Mouse (Mus musculus): ENCODE data around the gene Slc16a12. TPM values are rescaled to one million over a fixed set of nuclear protein-coding genes. Genes with fewer than 3 reads are reported as not detected.
A peak's percentile ranks its signal among the peaks of the same experiment; 100 is the strongest.

Slc16a12 gene
- 2.7 and 4.0 TPM in 2 replicates for polyA plus RNA-seq (2015; fragmentation: Nextera tagmentation; extraction: Ambion mirVana)

DNA sequence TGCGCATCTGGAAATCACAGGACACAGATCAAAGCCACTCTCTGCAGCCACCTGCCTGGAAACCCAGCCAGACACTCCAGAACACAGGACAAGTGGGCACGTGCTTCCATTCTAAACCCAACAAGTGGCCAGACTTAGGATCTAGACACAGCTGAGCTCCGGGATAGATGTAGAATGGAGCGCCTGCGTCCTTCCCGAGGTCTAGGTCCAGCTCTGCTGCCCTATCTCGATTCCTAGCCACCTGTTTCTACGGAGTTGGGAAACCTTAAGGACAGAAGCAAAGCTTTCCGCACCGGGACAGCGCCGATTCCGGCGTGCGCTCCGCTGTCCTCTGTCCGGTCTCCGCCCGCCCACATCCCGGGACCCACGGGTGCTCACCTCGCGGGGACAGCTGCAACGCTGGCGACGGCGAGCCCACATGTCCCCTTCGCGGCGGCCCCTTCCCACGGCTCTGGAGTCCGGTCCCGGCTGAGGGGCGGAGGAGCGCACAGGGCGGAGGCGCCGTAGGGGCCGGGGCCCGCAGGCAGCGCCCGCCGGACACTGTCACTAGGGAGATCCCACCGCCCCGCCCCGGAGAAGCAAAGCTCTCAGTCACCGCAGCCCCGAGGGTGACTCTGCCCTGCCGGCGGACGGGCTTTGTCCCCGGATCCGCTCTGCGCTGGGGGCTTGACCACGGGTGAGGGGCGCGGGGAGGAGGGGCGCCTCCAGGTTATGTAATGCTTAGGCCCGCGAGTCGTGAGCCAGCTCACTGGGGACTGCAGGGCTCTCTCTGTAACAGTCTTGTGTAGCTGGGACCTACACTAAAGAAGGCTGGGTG is at the start of gene Slc16a12:
Gene Slc16a12 (minus strand): TSS at position 602 of the 817 bp plus-strand sequence.
- H3K4me3 ChIP-seq (ENCODE audit: low read length), result peak within 1 kb of the TSS; percentile 71
- H3K9ac ChIP-seq (ENCODE audit: low read depth, low read length), result peak within 1 kb of the TSS; percentile 69
- H3K27me3 ChIP-seq (replicated peaks; ENCODE audit: control insufficient read depth, insufficient read depth, low read length), result no peaks in the 10 kb centered on the region
- peak; percentile 85 for ATAC-seq
- under 1% methylated on average over 53 of the region's 61 CpGs for WGBS
- H3K36me3 ChIP-seq (ENCODE audit: control insufficient read depth, insufficient read depth, low read length), result no peaks in the 10 kb centered on the region
- H3K4me2 ChIP-seq (ENCODE audit: low read length), result peak within 1 kb of the TSS; percentile 99
- no peaks in the 10 kb centered on the region for H3K9me3 ChIP-seq (ENCODE audit: control insufficient read depth, low read length)
- H3K27ac ChIP-seq (ENCODE audit: low read depth, low read length), result peak within 1 kb of the TSS; percentile 37; the same call in 1 of the 2 replicates
- no peaks in the 10 kb centered on the region for H3K4me1 ChIP-seq (ENCODE audit: control insufficient read depth, insufficient read depth, low read depth, low read length)

DNA sequence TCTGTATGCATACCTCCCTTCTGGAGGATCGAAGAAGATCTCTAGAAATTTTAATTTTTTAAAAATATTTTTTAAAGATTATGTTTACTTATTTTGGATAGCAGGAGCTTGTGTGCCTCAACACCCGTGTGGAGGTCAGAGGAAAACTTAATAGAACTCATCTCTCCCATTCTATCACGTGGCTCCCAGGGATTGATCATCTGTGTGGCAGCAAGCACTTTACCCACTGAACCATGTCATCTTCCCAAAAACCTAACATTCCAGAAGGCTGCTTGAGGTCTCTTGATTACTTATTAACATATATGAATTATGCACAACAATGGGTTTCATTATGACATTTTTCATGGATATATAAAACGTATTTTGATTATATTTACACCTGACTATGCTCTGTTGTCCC is 49.3 kb upstream of the Slc16a12 start:
- no peaks in the 10 kb centered on the region for H3K27me3 ChIP-seq (replicated peaks; ENCODE audit: control insufficient read depth, insufficient read depth, low read length)
- H3K27ac ChIP-seq (ENCODE audit: low read depth, low read length), result no peak overlapping the region
- no peaks in the 10 kb centered on the region for H3K36me3 ChIP-seq (ENCODE audit: control insufficient read depth, insufficient read depth, low read length)
- no peak overlapping the region for H3K4me2 ChIP-seq (ENCODE audit: low read length)
- H3K4me1 ChIP-seq (ENCODE audit: control insufficient read depth, insufficient read depth, low read depth, low read length), result no peaks in the 10 kb centered on the region
- no peaks in the 10 kb centered on the region for H3K9me3 ChIP-seq (ENCODE audit: control insufficient read depth, low read length)
- ATAC-seq, result no peak
- no peak overlapping the region for H3K9ac ChIP-seq (ENCODE audit: low read depth, low read length)
- H3K4me3 ChIP-seq (ENCODE audit: low read length), result no peak overlapping the region
- 78% methylated on average over 4 of the region's 4 CpGs for WGBS

- ATAC-seq, result no peak
- H3K9ac ChIP-seq (ENCODE audit: low read depth, low read length), result no peak overlapping the region
- no peaks in the 10 kb centered on the region for H3K36me3 ChIP-seq (ENCODE audit: control insufficient read depth, insufficient read depth, low read length)
- no peak overlapping the region for H3K4me2 ChIP-seq (ENCODE audit: low read length)
- no peaks in the 10 kb centered on the region for H3K27me3 ChIP-seq (replicated peaks; ENCODE audit: control insufficient read depth, insufficient read depth, low read length)
- no peak overlapping the region for H3K4me3 ChIP-seq (ENCODE audit: low read length)
- WGBS, result 93% methylated on average over 2 of the region's 2 CpGs
- no peak overlapping the region for H3K27ac ChIP-seq (ENCODE audit: low read depth, low read length)
- no peaks in the 10 kb centered on the region for H3K4me1 ChIP-seq (ENCODE audit: control insufficient read depth, insufficient read depth, low read depth, low read length)
- no peaks in the 10 kb centered on the region for H3K9me3 ChIP-seq (ENCODE audit: control insufficient read depth, low read length)
These were observed 35.4 kb upstream of the Slc16a12 start for GRCm38 (mm10) chr19:34782491-34782890.

DNA sequence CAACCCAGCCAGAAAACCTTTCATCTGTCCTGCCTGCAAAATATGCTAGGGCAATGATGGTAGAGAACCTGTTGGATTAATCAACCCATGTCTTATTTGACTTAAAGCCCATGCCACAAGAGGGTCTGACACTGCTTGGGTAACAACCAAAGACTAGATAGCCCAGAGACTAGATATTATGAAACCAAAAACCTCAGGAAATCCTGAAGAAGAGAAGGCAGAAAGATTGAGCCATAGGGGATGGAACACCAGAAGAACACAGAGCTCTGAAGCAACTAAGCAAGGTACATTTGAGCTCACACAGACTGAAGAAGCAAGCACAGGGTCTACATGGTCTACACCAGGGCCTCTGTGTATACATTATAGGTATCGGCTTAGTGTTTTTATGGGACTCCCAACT is 31.9 kb upstream of the Slc16a12 start:
- WGBS, result 95% methylated on average over 1 of the region's 1 CpGs
- no peak for ATAC-seq

GRCm38 (mm10) chr19:34778098-34778497 is 31.0 kb upstream of the Slc16a12 start:
- no peak overlapping the region for H3K4me2 ChIP-seq (ENCODE audit: low read length)
- H3K4me1 ChIP-seq (ENCODE audit: control insufficient read depth, insufficient read depth, low read depth, low read length), result no peaks in the 10 kb centered on the region
- H3K9ac ChIP-seq (ENCODE audit: low read depth, low read length), result no peak overlapping the region
- H3K27me3 ChIP-seq (replicated peaks; ENCODE audit: control insufficient read depth, insufficient read depth, low read length), result no peaks in the 10 kb centered on the region
- ATAC-seq, result no peak
- H3K9me3 ChIP-seq (ENCODE audit: control insufficient read depth, low read length), result no peaks in the 10 kb centered on the region
- no peak overlapping the region for H3K4me3 ChIP-seq (ENCODE audit: low read length)
- H3K36me3 ChIP-seq (ENCODE audit: control insufficient read depth, insufficient read depth, low read length), result no peaks in the 10 kb centered on the region
- no peak overlapping the region for H3K27ac ChIP-seq (ENCODE audit: low read depth, low read length)

More for the DNA sequence above, 31.9 kb upstream of the Slc16a12 start:
- H3K4me3 ChIP-seq (ENCODE audit: low read length), result no peak overlapping the region
- H3K27me3 ChIP-seq (replicated peaks; ENCODE audit: control insufficient read depth, insufficient read depth, low read length), result no peaks in the 10 kb centered on the region
- H3K9me3 ChIP-seq (ENCODE audit: control insufficient read depth, low read length), result no peaks in the 10 kb centered on the region
- H3K27ac ChIP-seq (ENCODE audit: low read depth, low read length), result no peak overlapping the region
- H3K9ac ChIP-seq (ENCODE audit: low read depth, low read length), result no peak overlapping the region
- H3K4me2 ChIP-seq (ENCODE audit: low read length), result no peak overlapping the region
- H3K4me1 ChIP-seq (ENCODE audit: control insufficient read depth, insufficient read depth, low read depth, low read length), result no peaks in the 10 kb centered on the region
- no peaks in the 10 kb centered on the region for H3K36me3 ChIP-seq (ENCODE audit: control insufficient read depth, insufficient read depth, low read length)

- no peak overlapping the region for H3K4me3 ChIP-seq (ENCODE audit: low read length)
- no peak overlapping the region for H3K9ac ChIP-seq (ENCODE audit: low read depth, low read length)
- ATAC-seq, result 0 out of 2 replicates have a peak, but pooled peaks have one; percentile 58
- no peaks in the 10 kb centered on the region for H3K9me3 ChIP-seq (ENCODE audit: control insufficient read depth, low read length)
- H3K4me1 ChIP-seq (ENCODE audit: control insufficient read depth, insufficient read depth, low read depth, low read length), result no peaks in the 10 kb centered on the region
- H3K27ac ChIP-seq (ENCODE audit: low read depth, low read length), result no peak overlapping the region
- no peaks in the 10 kb centered on the region for H3K27me3 ChIP-seq (replicated peaks; ENCODE audit: control insufficient read depth, insufficient read depth, low read length)
- no peak overlapping the region for H3K4me2 ChIP-seq (ENCODE audit: low read length)
- H3K36me3 ChIP-seq (ENCODE audit: control insufficient read depth, insufficient read depth, low read length), result no peaks in the 10 kb centered on the region
- 32% methylated on average over 6 of the region's 6 CpGs for WGBS
These were observed 25.7 kb upstream of the Slc16a12 start for GRCm38 (mm10) chr19:34772775-34773174.

DNA sequence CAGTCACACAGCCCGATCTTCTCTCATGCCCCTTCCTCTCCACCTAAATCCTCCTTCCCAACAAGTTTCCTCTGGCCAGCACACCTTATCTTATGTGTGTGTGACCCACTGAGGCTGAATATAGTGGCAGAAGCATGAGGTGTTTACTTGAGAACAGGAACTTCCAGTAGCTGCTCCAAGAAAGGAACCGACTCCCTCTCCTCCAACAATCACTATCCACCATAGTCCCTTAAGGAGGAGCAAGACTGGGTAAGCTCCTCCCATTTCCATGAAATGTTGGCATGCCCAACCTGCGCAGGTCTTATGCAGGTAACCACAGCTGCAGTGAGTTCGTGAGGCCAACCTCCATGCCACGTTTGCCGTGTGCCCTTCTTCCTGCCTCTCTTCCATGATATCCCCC is 23.7 kb upstream of the Slc16a12 start:
- no peak overlapping the region for H3K4me2 ChIP-seq (ENCODE audit: low read length)
- 89% methylated on average over 6 of the region's 6 CpGs for whole genome bisulfite sequencing
- no peak overlapping the region for H3K4me3 ChIP-seq (ENCODE audit: low read length)
- H3K9ac ChIP-seq (ENCODE audit: low read depth, low read length), result no peak overlapping the region
- no peaks in the 10 kb centered on the region for H3K27me3 ChIP-seq (replicated peaks; ENCODE audit: control insufficient read depth, insufficient read depth, low read length)
- no peaks in the 10 kb centered on the region for H3K36me3 ChIP-seq (ENCODE audit: control insufficient read depth, insufficient read depth, low read length)
- no peak for ATAC-seq
- H3K27ac ChIP-seq (ENCODE audit: low read depth, low read length), result no peak overlapping the region
- H3K4me1 ChIP-seq (ENCODE audit: control insufficient read depth, insufficient read depth, low read depth, low read length), result no peaks in the 10 kb centered on the region
- no peaks in the 10 kb centered on the region for H3K9me3 ChIP-seq (ENCODE audit: control insufficient read depth, low read length)

- no peak for ATAC-seq
- WGBS, result 95% methylated on average over 1 of the region's 1 CpGs
- no peak overlapping the region for H3K9ac ChIP-seq (ENCODE audit: low read depth, low read length)
- H3K4me3 ChIP-seq (ENCODE audit: low read length), result no peak overlapping the region
- no peaks in the 10 kb centered on the region for H3K9me3 ChIP-seq (ENCODE audit: control insufficient read depth, low read length)
- H3K27ac ChIP-seq (ENCODE audit: low read depth, low read length), result no peak overlapping the region
- H3K27me3 ChIP-seq (replicated peaks; ENCODE audit: control insufficient read depth, insufficient read depth, low read length), result no peaks in the 10 kb centered on the region
- H3K36me3 ChIP-seq (ENCODE audit: control insufficient read depth, insufficient read depth, low read length), result no peaks in the 10 kb centered on the region
- no peaks in the 10 kb centered on the region for H3K4me1 ChIP-seq (ENCODE audit: control insufficient read depth, insufficient read depth, low read depth, low read length)
- H3K4me2 ChIP-seq (ENCODE audit: low read length), result no peak overlapping the region
These were observed 11.7 kb upstream of the Slc16a12 start for GRCm38 (mm10) chr19:34758754-34759153.

DNA sequence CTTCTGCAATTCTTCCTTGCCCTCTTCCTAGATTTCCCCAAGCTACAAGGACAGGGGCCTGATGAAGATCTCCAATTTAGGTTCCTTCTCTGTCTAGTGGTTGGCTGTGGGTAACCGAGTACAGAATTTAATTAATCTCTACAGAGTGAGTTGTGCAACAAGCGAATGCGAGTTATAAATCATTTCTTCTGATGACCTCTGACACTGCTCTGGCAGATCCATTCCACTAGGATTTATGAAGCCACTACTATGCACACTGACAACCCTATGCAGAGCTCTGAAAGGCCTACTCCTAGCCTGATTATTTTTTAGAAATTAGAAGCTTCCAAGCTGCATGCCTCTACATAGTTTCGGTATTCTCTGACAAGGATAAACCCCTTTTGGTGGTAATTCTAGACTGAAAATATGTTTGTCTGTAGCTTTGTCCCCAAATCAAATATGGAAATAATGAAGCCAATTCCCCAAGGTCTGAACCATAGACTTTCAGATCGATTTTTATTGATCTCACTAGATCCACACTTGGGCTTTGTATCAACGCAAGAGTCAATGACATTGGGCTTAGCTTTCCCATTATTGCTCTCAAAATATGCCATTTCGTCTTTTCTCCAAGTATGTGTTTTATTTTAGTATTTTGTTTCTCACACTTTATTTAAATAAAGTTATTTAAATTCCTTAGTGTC is 9.6 kb upstream of the Slc16a12 start:
- no peak overlapping the region for H3K4me2 ChIP-seq (ENCODE audit: low read length)
- H3K27me3 ChIP-seq (replicated peaks; ENCODE audit: control insufficient read depth, insufficient read depth, low read length), result no peaks in the 10 kb centered on the region
- no peak overlapping the region for H3K9ac ChIP-seq (ENCODE audit: low read depth, low read length)
- 91% methylated on average over 7 of the region's 7 CpGs for WGBS
- no peaks in the 10 kb centered on the region for H3K4me1 ChIP-seq (ENCODE audit: control insufficient read depth, insufficient read depth, low read depth, low read length)
- no peaks in the 10 kb centered on the region for H3K36me3 ChIP-seq (ENCODE audit: control insufficient read depth, insufficient read depth, low read length)
- H3K9me3 ChIP-seq (ENCODE audit: control insufficient read depth, low read length), result no peaks in the 10 kb centered on the region
- no peak overlapping the region for H3K4me3 ChIP-seq (ENCODE audit: low read length)
- H3K27ac ChIP-seq (ENCODE audit: low read depth, low read length), result no peak overlapping the region
- no peak for ATAC-seq
